Mouse (Mus musculus) layer of hippocampus, adult 18-20 months (tissue): ENCODE results near the gene Utp6. TPM values are rescaled to one million over a fixed set of nuclear protein-coding genes. Genes with fewer than 3 reads are reported as not detected.

Experiments used
- DNase-seq, 2 experiments: peaks; one replicate each; pipeline ENCODE4 v3.0.0; 2022; ENCODE audit warnings: low spot score in 2 of 2
- total RNA-seq, 2 experiments: library from RNA; stranded (reverse); gene quantifications; 2 replicates each; pipeline ENCODE4 v1.2.3; 2021

The Utp6 gene
- total RNA-seq, 2 experiments from 2014 or later: 32.3 to 36.7 TPM

DNA sequence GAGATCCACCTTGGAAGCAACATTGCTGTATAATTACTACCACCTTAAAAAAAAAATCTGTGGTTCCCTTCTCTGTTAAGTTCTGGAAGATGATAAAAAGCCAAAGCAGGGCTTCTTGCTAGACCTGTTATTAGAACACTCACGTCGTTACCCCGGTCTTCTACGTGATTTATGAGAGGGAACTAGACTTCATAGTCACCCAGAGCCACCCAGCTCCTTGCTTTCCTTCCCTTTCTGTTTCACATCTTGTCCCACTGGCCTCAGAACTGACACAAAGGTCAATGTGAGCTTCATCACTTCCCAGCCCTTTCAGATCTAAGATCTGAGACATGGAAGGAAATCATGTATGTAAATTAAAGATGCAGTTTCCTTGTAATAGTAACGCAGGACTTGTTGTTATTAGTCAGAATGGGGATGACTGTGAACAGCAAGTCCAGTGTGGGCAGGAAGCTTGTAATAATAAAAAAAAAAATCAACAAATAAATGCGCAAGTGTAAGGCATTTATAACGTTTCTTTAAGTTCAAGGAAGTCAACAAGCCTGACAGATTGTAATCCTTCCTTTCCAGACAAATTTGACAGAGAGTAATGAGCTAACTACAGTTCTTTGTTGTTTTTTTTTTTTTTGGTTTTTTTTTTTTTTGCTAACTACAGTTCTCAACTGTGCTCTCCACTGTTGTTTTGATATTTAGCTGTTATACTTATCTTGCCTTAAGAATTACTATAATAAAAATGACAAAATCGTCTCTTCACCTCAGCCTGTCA is 1.2 kb upstream of the Utp6 start:
- no peak for DNase-seq

DNA sequence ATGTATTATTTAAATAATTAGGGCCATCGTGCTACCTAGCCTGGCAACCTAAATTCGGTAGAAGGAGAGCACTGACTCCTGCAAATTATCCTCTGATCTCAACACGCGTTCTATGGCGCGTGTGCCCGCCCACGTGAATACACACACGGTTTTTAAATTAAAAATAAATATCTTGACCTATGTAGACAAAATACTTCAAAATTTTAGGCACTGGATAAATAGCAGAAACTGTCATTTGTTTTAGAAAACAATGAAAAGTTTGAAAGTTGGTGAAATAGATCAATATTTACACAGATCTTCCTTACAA is 640 bp upstream of the Utp6 start:
- DNase-seq: no peak

DNA sequence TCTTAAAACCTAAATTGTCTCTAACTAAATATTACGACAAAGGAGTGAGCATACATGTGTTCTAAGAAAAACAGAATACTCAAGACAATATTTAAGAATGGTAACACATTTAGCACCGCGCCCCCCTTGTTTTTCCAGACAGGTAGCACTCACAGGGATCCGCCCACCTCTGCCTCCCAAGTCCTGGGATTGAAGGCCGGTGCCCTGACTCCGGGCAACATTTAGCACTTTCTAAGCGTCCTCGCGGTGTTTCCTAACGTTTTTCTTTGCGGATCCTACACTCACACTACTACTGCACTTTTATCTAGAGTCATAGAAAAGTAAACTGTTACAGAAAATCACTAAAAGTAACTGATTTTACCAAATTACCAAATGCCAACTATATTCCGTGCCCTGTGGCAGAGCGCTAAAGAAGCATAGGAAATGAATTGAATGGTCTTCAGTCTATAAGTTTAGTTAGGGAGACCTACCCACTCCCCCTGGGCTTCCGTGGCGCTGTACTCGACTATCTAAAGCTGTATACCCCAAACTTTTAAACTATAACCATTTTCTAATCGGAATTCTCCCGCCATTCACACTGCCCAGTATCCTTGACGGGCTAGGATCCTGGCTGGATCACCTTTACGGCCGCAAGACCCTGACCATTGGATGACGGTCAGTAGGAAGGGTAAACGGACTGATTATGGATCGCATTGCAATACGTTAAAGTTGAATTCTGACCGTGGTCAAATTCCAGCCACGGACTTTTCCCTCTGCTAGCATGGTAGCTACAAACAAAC is 655 bp downstream of the Utp6 start:
- DNase-seq: no peak

DNA sequence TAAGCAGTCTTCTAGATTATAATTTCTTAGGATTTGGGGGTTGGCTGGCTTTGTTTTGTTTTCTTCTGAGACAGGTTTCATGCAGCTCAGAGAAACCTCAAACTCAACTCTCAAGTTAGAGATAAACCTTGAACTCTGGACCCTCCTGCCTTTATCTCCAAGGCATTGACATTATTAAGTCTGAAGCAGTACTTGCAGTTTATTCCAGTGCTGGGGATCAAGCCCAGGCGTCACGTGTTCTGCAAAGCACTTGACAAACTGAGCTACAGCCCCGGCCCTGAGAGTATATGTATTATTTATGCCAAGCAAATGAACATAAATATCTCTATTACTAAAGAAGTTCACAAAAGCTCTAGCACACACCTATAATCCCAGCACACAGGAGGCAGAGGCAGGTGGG is 14.9 kb downstream of the Utp6 start:
- DNase-seq: no peak

DNA sequence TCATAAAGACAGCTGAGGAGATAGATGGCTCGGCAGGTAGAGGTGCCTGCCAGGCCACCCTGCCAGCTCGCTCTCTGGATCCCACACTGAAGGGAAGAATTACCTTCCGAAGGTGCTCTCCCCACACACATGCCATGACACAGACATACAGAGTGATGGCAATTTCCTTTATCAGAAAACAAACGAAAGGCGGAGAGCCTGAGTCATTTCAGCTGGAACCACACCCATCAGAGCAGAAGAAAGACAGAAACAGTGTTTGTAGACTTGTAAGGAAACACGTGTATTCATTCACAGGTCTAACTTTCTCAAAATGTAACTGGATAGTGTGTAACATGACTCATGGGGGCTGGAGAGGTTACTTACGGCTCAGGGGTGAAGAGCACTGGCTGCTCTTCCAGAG is 18.6 kb downstream of the Utp6 start:
- DNase-seq: no peak

DNA sequence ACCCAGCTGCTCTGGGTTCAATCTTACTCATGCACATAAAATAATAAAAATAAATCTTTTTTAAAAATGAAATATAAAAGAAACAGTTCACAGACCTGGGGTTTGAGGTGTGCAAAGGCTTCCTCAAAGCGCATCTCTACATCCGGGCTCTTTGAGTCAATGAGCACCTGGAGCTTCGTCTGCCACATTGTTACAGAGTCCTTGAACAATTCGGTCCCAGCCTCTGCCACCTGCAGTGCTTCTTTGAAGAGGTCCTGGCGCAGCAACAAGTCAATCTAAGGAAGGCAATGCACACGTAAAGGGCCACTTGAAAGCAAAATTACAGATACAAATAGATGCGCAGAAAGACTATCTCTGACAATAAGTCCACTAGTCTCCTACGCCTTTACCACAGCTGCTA is 19.1 kb downstream of the Utp6 start:
- no peak for DNase-seq

DNA sequence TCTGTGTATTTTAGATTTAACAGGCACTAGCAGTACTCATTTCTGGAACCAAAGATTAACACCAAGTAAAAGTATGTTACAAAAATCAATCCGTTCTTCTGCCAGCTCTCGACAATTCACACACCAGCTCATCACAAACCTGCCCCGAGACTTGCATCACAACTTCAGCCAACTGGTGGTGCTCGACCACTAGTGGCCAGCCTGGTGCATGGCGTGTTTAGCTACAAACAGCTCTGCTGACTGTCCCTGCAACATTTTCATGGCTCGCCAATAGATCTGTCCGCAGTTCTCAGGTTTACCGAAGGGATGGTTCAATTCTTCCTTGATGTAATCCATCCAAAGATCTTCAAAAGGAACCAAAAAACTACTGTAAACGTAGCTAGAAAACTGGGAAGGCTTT is 26.4 kb downstream of the Utp6 start:
- DNase-seq: no peak

DNA sequence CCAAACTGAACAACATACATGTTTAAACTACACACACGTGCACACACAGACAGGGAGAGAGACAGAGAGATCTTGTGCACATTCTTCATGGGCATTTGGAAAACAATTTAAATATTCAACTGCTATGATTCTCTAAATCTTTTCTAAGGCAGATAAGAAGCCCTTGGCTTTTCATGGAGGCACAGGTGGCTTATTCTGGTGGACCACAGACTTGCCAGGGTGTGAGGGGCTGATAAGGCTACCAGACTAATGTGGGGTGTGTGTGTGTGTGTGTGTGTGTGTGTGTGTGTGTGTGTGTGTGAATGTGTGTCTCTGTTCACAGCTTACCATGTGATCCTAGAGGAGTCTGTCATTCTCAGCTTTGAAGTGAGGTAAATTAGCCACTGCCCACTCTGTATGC is 39.4 kb downstream of the Utp6 start:
- DNase-seq: no peak

DNA sequence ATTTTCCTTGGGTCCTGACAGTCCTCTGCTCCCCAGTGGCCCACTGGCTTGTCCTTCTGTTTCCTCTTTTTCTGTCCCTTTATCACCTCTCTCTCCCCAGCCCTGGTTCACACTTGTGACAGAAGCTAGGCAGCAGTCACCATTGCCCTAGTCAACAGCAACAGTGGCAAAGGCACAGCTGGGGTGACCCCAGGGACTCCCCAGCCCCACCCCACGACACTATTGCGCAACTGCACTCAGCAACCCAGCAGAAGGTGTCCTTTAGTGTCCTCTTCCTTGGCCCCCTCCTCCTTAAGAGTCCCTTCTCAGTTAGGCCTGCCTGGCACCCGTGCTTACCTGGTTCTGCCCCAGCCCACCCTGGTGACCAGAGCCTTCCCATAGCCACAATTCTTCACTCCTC is 40.0 kb downstream of the Utp6 start:
- DNase-seq: no peak

DNA sequence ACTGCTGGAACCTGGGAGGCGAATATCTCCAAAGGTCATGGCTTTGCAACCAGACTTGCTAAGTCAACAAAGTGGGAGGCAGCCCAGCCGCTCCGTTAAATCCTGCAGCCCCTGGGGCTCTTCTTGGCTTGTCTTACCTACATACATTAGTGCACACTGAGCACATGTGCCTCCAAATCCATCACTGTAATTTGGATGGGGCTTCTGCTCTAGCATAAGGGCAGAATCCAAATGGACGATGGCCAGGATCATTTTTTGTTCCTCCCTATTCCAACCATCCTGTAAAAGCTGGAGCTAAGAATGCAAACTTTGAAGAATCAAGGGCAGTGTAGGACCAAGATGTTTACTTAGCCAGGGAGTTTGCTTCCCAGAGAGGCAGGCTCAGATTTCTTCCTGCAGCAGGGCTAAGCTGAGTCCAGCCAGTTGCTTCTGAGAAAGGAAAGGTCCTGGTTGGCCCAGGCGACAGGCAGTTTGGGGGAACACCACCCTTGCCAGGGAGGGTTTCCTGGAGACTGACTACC is 41.6 kb downstream of the Utp6 start:
- no peak for DNase-seq

DNA sequence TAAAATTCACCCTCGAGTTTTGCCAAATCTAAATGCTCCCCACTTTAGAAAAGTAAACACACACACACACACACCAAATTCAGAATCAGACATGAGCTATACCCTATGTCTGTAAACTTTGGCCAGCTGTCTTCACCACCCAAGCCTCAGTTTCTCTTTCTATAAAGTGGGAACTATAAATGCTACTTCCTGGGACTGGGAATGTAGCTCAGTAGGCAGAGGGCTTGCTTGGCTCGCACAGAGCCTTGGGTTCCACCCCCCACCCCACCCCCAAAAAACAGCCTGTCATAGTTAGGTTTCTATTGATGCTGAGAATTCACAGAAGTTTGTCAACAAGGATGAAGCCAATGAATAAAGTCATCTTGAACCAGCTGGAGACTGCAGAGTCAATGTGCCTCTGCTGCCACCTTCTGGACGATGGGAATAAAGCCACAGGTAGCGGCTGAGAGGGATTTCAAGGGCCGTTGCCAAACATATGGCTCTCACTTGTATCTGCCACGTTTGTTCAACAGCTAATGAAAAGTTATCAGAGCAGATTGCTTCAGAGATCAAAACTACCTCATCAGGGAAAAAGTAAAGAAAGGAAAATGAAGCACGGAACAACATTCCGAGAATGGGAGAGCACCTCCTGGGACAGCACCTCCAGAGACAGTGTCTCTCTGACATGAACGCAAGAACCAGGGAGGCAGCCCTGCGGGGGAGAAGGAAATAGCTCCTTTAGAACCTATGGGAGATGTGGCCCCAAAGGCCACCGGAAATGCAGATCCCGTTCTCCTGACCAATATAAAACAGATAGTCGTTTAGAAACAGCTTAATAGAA is 42.3 kb downstream of the Utp6 start:
- DNase-seq: peak; percentile 82 to 91

DNA sequence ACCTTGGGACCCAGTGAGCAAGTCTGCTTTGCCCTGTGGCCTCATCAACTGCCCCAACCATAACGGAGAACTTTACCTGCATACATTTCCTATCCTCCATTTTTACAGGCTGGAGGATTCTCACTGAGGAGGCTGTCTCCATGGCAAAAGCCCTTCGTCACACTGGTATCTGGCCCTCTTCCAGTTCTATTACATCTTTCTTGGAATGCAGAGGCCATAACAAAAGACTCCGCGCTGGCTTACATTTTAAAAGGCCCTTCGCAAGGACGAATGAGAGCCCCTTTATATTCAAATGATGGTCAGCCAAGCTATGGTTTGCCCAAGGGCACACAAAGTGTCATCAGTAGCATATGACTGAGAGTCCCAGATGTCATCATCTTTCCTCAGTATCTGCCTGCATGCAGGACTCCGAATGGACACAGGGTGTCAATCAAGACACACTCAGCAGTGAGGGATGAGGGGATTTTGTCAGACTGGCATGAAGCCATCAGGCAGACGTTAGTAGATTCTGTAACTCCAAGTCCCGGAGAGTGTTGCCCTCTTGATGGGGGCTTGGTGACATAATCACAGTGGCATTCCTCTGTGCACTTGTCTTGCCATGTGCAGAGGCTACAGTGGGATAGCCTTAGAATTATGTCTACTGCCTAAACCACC is 46.4 kb downstream of the Utp6 start:
- DNase-seq: no peak

DNA sequence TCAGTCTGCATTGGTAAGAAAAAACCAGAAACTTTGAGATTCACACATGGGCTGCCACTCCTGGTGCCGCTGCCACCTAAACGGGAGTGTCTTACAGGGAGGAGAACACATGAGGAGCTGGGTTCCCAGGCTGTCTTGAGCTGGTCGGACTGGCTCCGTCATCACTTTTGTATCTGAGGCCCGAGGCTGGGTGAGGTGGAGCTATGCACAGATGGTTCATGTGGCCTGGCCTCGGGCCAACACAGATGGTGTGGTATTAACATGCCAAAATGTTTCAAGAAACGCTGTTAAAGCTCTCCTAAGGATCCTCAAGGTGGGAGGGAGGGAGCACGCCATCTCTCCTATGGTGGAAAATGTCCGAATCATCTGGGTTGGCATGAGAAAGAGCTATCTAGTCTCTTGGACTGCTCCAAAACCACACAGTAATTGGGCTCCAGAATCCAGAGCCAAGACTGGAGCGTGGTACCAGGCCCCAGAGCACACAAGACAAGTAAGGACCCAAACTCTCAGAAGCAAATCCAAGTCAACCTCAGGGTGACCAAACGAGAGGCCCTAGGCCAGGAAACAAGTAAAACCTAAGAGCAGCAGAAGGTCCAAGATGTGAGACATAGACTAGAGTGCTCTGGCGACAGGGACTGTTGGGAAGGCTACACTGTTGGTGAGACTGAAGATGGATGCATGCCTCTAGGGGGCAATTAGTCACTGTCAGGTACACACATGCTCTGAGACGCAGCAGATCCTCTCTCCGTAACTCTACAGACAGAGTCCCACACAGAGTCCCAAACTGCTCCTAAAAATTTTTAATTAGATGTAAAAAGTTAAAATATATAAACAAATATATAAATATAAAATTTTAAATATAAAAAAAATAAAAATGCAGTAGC is 53.3 kb downstream of the Utp6 start:
- DNase-seq: peak; percentile 37 to 53

DNA sequence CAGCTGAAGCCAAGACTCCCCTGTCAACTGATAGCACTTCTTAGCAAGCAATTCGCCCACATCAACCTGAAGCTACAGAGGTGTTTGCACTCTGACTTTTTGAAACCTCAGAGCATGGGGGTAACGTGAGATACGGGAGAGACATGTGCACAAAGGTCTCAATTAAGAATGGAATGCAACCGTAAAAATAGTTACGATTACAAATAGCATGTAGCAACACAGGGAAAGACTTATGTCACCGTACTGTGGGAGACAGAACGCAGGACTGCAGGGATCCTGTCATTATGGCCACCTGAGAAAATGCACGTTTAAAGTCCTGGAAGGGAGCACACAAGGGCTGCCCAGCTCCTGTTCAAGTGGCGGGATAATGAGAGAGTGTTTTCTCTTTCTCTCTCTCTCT is 55.3 kb downstream of the Utp6 start:
- no peak for DNase-seq

DNA sequence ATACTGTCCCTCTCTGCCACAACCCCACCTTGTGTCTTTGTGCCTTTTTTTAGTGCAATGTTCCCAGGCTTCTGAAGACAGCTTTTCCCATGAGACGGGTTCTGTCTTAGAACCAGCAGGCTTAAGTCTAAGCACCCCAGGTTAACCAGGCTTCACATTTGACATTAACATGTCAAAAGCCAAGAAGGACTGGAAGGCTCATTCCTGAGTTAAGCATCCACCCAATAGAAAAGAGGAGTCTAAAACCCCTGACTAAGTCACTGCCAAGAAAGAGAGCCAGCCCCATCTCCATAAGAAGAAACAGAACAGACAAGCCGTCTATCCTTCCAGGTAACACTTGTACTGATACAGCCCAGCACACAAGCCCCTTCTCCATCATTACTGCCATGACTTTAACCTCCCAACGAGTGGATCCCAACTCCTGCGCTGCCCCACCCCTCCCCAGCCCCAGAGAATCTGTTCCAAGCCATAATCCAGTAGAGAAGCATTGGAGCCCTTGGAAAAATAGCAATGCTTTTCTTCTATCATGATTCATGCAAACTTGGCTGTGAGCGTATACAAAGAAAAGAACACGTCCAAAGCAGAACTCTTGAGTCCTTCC is 59.2 kb downstream of the Utp6 start:
- DNase-seq: no peak

DNA sequence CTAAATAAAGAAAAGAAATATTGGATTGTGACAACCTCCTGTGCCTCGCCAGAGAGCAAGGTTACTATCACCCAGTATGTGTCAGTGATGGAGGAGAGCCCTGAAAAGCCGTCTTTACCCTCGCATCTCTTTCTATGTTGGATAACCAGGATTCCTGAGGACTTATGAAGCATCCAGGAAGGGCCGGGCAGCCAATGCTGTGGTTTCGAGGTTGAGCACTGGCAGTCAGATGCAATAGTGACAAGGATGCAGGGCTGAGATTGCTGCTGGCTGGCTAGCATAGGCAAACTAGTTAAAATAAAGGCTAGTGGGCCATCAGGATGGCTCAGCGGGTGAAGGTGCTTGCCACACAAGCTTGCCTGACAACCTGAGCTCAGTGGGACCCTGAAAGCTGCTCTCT is 61.0 kb downstream of the Utp6 start:
- no peak for DNase-seq

DNA sequence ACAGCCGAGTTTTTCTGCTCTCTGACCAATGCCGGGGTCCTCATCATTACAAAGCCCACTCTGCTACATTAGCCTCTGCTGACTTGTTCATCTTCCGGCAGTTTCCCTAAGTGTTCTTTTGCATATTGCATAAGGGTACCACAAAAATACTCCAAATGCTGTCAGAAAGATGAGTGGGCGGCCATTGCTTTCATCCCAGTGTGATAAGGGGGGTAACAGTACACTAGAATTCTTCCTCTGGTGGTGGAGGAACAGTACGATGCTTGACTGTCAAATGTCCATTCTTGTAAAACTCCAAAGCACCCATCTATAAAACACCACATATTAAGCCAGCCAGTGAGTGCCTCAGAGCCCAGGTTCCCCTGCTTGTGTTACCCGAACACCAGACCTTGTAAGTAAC is 69.9 kb downstream of the Utp6 start:
- peak; percentile 40 to 73 for DNase-seq

DNA sequence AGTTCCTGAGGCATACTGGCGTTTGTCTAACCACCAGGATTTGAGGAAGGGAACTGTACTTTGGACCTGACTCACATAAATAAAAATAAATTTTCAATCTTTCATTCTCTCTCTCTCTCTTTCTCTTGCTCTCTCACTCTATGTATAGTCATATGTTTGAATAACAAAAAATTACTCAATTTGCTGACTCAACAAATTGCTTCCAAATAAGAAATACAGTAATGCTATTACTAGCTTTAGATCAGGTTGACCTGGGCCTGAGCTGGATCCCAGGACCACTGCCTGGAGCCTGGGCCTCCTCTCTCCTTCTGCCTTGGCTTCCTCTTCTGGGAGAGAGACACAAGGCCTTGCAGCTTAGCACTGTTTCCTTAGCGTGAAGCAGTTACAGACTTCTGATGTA is 71.4 kb downstream of the Utp6 start:
- no peak for DNase-seq

DNA sequence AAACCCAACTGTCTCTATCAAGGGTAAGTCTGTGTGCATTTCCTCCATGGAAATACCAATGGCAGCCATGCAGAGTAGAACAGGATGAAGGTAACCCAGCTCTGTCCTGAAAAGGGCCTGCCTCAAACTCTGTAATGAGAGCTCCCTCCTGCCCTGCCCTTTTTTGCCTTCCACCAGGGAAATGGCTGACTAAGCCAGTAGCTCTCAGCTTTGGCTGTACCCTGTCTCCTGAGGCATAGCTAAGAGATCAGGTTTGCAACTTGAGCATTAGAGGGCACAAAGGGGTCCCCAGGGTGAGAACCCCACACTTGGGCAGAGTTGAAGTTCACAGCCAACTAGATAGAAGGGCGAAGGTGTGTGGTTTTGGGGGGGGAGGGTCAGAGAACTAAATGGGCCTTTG is 75.2 kb downstream of the Utp6 start:
- DNase-seq: no peak

DNA sequence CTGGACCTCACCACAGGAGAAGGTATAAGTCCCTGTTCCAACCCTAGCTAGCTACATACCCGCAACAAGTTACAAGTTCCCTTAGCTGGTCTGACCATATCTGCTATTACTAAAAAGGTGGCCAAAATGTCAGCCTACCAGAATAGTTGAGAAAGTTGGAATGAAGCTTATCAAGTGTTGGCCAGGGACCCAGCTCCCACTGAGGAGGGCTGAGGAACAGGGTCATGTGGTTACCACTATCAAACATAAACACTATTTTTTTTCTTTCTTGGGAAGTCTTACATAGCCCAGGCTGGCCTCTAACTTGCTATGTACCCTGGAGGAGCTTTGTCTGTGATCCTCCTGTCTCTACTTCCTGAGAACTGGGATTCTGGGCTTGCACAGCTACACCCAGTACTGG is 75.8 kb downstream of the Utp6 start:
- DNase-seq: no peak
